Mouse (Mus musculus) erythroblast, embryonic 14.5 days (primary cell): ENCODE results near the gene Brip1. TPM values are rescaled to one million over a fixed set of nuclear protein-coding genes. Genes with fewer than 3 reads are reported as not detected.

Source experiments
- H3K27me3 ChIP-seq: 2 replicates; pipeline ENCODE4 v1.6.1; 2012; ENCODE audit warnings: inconsistent platforms; ENCODE audit not compliant: control insufficient read depth
- H3K36me3 ChIP-seq: 2 replicates; pipeline ENCODE4 v1.6.1; 2012; ENCODE audit warnings: mild to moderate bottlenecking, inconsistent platforms; ENCODE audit not compliant: control insufficient read depth
- H3K4me1 ChIP-seq: 2 replicates; pipeline ENCODE4 v1.6.1; 2012; ENCODE audit warnings: inconsistent platforms; ENCODE audit not compliant: control insufficient read depth
- H3K4me3 ChIP-seq: replicated peaks from 2 replicates; pipeline ENCODE3; 2012; ENCODE audit warnings: moderate library complexity, mild to moderate bottlenecking, inconsistent platforms
- H3K9me3 ChIP-seq: 2 replicates; pipeline ENCODE4 v1.6.1; 2012; ENCODE audit warnings: low read length, inconsistent platforms, mixed read lengths; ENCODE audit not compliant: control insufficient read depth
- GATA1 ChIP-seq: IDR thresholded peaks from 2 replicates; pipeline ENCODE4 v1.6.1; 2012; ENCODE audit warnings: low read length, inconsistent platforms, mixed read lengths
- TAL1 ChIP-seq: IDR thresholded peaks from 3 replicates; pipeline ENCODE4 v1.6.1; 2012; ENCODE audit warnings: low read length, inconsistent platforms, mixed read lengths
- polyA plus RNA-seq: library from polyadenylated mRNA; stranded (reverse); fragments of >175 nt; gene quantifications from 2 replicates; pipeline ENCODE4 v1.2.3, GENCODE M21; 2012

Gene Brip1
- polyA plus RNA-seq, result 0.03 and 0.08 TPM in 2 replicates

DNA sequence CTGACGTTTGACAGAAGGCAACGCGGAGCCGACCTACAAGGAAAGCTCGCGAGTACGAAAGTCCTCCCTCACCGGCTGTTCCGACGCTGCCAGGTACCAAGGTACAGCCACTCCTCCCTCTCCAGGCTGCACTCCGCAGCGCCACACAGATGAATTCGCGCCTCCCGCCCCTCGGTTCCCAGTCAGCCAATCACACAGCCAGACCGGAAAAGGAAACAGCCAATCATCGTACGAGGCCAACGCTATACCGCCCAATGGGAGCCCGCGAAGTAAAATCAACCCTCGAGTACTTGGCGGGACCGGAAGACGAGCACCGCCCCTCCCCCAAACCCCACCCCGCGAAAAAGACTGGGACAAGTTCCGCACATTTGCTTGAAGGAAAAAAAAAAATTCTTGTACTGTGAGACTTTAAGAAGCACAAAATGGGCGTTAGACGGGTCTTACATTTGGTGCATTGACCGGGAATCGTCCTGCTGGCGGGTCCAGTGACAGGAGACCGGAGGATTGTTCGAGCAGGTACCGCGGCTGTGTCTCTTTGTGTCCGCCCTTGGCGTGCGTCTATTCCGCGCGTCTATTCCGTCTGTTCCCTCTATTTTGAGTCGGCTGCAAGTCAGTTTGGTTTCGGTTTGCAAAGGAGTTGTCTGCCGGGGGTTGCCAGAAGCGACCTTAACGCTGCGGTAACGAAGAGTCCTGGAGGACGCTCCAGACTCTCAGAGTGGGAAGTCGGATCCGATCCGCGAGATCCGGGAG lies at the start of gene Brip1:
Gene Brip1 (minus strand): TSS at position 157 of the 750 bp plus-strand sequence.
- TF ChIP-seq TAL1 (no peak), GATA1 (no peak)
- H3K36me3 ChIP-seq, result peaks cover 66% of the 10 kb centered on the region
- no peaks in the 10 kb centered on the region for H3K27me3 ChIP-seq
- H3K4me3 ChIP-seq, result peak within 1 kb of the TSS; percentile 79
- H3K4me1 ChIP-seq, result peaks cover 42% of the 10 kb centered on the region
- peaks cover 20% of the 10 kb centered on the region for H3K9me3 ChIP-seq

DNA sequence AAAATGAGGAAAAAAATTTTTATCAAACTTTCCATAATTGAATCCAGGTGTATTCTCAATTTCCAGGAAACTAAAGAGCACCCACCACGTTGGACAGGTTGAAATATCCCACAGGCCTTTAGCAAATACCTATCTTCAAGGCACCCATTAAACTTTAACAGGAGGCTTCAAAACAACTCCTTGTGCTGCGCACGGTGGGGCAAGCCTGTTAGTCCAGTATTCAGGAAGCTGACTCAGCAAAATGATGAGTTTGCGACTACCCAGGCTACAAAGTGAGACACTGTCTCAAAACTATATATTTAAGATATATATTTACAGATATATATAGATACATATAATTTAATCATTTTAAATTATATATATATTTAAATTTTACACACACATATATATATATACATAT lies 31.5 kb upstream of the Brip1 start:
- no peak for TF ChIP-seq TAL1
- no peaks in the 10 kb centered on the region for H3K4me1 ChIP-seq
- H3K36me3 ChIP-seq, result peaks cover 82% of the 10 kb centered on the region
- H3K4me3 ChIP-seq, result no peak overlapping the region
- H3K9me3 ChIP-seq, result no peaks in the 10 kb centered on the region
- no peaks in the 10 kb centered on the region for H3K27me3 ChIP-seq

DNA sequence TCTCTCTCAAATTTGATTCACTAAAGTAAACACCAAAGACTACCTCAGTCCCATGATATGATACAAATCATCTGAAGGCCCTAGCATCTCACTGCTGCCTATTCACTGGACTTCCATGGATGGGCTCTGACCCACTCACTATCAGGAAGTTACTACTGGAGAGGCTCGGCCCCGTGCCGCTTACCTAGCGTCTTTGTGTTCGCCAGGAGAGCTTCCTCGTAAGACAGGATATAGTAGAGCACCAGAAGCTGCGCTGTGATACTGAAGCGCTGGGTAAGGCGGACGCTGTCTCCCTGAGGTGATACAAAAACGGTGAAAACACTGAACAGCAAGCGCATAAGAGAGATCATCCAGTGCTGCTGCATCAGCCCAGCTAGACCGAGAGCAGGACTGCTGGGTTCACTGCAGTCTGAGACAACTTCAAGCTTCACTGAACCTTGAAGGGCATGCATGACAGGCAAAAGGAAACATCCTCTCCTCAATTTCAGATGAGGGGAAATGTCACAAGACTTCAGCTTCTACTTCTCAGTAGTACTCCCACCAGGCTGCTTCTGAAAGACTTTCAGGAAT lies 30.9 kb upstream of the Brip1 start:
- H3K4me3 ChIP-seq, result no peak overlapping the region
- no peaks in the 10 kb centered on the region for H3K4me1 ChIP-seq
- peaks cover 81% of the 10 kb centered on the region for H3K36me3 ChIP-seq
- no peaks in the 10 kb centered on the region for H3K27me3 ChIP-seq
- no peak for TF ChIP-seq GATA1
- TF ChIP-seq TAL1, result no peak
- H3K9me3 ChIP-seq, result no peaks in the 10 kb centered on the region

DNA sequence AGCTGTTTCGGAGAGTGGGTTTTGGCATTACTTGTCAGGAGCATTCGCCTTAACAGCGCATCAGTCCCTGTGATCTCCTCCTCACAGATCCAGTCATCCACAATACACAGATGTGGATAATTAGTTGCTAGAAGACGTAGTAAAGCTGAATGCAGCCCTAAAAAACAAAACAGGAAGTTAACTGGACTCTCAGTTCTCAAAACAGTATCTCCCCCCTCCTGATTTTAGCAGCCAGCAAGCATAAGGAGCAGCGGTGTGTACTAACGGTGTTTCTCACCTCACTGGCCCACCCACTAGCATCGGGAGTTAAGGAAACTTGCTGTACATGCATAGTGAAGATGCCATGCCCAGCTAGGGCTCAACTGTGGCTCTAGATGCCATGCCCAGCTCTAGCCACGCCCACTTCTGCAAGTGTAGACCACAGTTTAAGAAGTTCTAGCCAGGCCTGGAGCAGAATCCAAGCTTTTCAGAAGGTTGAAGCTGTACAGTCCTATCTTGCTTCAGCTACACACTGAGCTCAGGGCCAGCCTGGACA lies 25.7 kb upstream of the Brip1 start:
- TF ChIP-seq TAL1 (no peak), GATA1 (no peak)
- Histone ChIP-seq H3K27me3 (no peaks in the 10 kb centered on the region), H3K4me3 (no peak overlapping the region), H3K4me1 (no peaks in the 10 kb centered on the region), H3K36me3 (peaks cover 84% of the 10 kb centered on the region), H3K9me3 (no peaks in the 10 kb centered on the region)

DNA sequence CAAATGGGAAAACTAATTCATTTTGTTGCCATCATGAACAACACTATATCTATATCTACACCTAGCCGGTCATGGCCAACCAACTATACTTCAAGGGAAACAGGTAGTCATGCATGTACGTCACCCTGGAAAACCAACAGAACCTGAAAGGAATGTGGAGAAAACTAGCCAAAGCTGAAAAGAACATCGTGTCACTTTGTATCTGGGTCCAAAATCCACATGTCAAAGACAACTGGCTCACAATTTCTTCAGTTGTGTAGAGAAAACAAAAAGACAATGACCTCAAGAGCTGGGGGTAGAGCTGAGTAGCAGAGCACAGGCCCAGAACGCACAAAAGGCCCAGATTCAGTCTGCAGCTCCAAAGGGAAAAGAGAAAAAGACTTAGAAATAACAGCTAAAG lies 24.8 kb upstream of the Brip1 start:
- H3K9me3 ChIP-seq, result no peaks in the 10 kb centered on the region
- no peak overlapping the region for H3K4me3 ChIP-seq
- no peaks in the 10 kb centered on the region for H3K27me3 ChIP-seq
- TF ChIP-seq TAL1 (no peak), GATA1 (no peak)
- peaks cover 83% of the 10 kb centered on the region for H3K36me3 ChIP-seq
- no peaks in the 10 kb centered on the region for H3K4me1 ChIP-seq

DNA sequence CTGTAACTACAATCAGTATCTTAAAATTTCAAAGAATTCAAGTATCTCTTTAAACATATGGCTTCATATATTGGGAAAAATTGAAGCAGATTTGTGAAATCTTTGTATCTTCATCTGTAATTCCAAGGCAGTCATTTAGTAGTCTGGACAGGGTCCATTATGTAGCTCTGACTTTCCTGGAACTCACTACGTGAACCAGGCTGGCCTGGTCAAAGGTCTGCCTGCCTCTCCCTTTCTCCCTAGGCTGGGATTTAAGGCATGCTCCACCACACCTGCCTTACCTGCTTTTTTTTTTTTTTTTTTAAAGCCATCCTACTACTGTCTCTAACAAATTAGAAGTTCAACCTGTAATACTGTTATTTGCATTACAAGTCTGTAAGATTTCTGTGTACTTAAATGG lies 10.8 kb upstream of the Brip1 start:
- no peak overlapping the region for H3K4me3 ChIP-seq
- 0 out of 2 replicates have a peak, but pooled peaks cover 2% of the 10 kb centered on the region for H3K9me3 ChIP-seq
- peaks cover 95% of the 10 kb centered on the region for H3K36me3 ChIP-seq
- peaks cover 2% of the 10 kb centered on the region for H3K4me1 ChIP-seq
- H3K27me3 ChIP-seq, result no peaks in the 10 kb centered on the region
- TF ChIP-seq TAL1 (no peak), GATA1 (no peak)

DNA sequence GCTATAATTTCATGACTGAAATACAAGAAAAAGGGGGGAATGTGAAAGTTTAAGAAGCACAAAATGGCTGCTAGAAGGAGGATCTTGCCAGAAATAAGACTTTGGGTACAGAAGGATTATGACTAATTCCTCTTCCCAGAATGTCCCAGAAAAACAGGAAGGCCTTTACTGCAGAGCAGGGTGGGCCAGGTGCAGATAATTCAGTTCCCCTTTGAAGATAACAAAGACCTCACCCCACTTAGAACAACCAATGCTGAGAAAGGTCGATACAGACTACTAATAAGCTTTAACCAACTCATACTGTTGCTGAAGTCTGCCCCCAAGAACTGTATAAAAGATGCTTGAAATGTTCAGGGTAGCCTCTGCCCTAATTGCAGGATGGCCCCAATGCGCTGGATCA lies 8.1 kb upstream of the Brip1 start:
- Histone ChIP-seq H3K4me3 (no peak overlapping the region), H3K36me3 (peaks cover 96% of the 10 kb centered on the region), H3K4me1 (peaks cover 14% of the 10 kb centered on the region), H3K27me3 (no peaks in the 10 kb centered on the region), H3K9me3 (peaks cover 16% of the 10 kb centered on the region)
- TF ChIP-seq GATA1 (no peak), TAL1 (no peak)

DNA sequence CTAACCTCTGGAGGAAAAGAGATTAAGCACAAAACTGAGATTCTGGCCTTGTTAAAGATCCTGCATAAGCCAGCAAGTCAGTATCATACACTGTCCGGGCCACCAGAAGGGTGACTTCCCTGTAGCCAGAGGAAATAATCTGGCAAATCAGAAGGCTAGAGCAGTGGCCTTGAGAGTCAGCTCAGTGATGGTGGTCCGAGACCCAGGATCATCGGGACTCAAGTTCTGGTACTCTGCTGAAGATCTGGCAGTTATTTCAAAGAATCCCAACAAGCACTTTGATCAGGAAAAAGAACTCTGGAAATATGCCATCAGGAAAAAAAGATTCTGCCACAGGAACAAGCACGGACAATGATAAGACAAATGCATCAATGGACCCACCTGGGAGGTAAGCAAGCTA lies 4.9 kb upstream of the Brip1 start:
- no peak for TF ChIP-seq TAL1
- Histone ChIP-seq H3K27me3 (no peaks in the 10 kb centered on the region), H3K9me3 (peaks cover 22% of the 10 kb centered on the region), H3K4me1 (peaks cover 30% of the 10 kb centered on the region), H3K36me3 (peaks cover 86% of the 10 kb centered on the region), H3K4me3 (no peak overlapping the region)

DNA sequence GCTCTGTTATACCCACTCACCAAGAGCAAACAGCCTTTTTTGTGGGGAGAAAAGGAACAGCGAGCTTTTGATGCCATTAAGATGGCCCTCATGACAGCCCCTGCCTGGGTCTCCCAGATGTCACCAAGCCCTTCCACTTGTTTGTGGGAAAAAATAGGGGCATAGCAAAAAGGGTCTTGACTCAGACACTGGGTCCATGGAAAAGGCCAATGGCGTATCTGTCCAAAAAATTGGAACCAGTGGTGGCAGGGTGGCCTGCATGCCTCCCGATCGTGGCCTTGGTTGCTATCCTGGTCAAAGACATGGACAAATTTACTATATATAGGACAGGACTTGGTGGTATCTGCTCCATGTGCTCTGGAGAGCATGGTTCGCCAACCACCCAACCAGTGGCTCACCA lies 4.0 kb upstream of the Brip1 start:
- TF ChIP-seq GATA1, result no peak
- TF ChIP-seq TAL1, result no peak
- Histone ChIP-seq H3K27me3 (no peaks in the 10 kb centered on the region), H3K4me1 (peaks cover 35% of the 10 kb centered on the region)

More for the DNA sequence above, 4.0 kb upstream of the Brip1 start:
- Histone ChIP-seq H3K36me3 (peaks cover 78% of the 10 kb centered on the region), H3K4me3 (no peak overlapping the region), H3K9me3 (peaks cover 22% of the 10 kb centered on the region)
